24 mouse cellular contexts compared by ENCODE assay signal in the genomic region with DNA sequence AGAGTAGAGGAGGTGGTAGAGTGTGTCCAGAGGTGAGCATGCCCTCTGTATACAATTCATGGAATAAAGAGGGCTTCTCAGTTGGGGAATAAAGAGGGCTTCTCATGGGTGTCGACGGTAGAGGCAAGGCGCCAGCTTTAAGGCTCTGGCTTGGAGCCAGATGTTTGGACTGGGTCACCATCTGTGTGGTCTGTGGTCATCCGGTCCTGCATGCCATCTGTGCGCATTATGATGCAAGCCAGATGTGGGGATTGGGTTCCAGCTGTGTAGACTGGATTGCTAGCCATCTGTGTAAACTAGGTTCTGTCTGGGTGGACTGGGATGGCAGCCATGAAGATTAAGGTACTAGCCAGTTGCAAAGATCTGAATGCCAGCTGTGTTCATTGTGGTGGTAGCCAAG.
DNase-seq lines count a peak whose midpoint lies in the region; ATAC-seq lines count a peak whose summit lies in the region.
"Had no signal": no experiment of that assay in that cellular context is flagged by ENCODE, and none has a peak within 500 bp of the region (broad histone marks: within the 10 kb centered on the region; RNA-seq: fewer than 3 reads in every experiment).

No protein-coding gene starts in this region.

- H3K36me3 ChIP-seq in hindbrain, embryonic 11.5 days (ENCODE audit: control insufficient read depth, insufficient read depth, low read length): no peaks in the 10 kb centered on the region
- H3K36me3 ChIP-seq in hindbrain, embryonic 14.5 days (replicated peaks; ENCODE audit: control insufficient read depth, insufficient read depth): no peaks in the 10 kb centered on the region
- H3K36me3 ChIP-seq in limb, embryonic 10.5 days: no peaks in the 10 kb centered on the region
- H3K36me3 ChIP-seq: embryonic facial prominence, embryonic 13.5 days; forebrain, embryonic 12.5 days; G1E; heart, embryonic 10.5 days had no signal

- no peaks in the 10 kb centered on the region for H3K4me1 ChIP-seq in hindbrain, embryonic 11.5 days (replicated peaks; ENCODE audit: control insufficient read depth, insufficient read depth, low read length)
- 0 out of 2 replicates have a peak, but pooled peaks cover 5% of the 10 kb centered on the region for H3K4me1 ChIP-seq in hindbrain, embryonic 14.5 days (replicated peaks; ENCODE audit: control insufficient read depth, insufficient read depth, low read length)
- H3K4me1 ChIP-seq in limb, embryonic 10.5 days: peaks cover 7% of the 10 kb centered on the region
- H3K4me1 ChIP-seq: embryonic facial prominence, embryonic 13.5 days; heart, embryonic 10.5 days had no signal

- no peak overlapping the region for H3K9ac ChIP-seq in hindbrain, embryonic 11.5 days (ENCODE audit: low read depth, low read length)
- H3K9ac ChIP-seq in hindbrain, embryonic 14.5 days: no peak overlapping the region
- H3K9ac ChIP-seq: embryonic facial prominence, embryonic 13.5 days; forebrain, embryonic 12.5 days had no signal

- no peak overlapping the region for H3K4me3 ChIP-seq in hindbrain, embryonic 11.5 days (ENCODE audit: low read depth, low read length)
- no peak overlapping the region for H3K4me3 ChIP-seq in hindbrain, embryonic 14.5 days (replicated peaks; ENCODE audit: low read length)
- H3K4me3 ChIP-seq in limb, embryonic 10.5 days: no peak overlapping the region
- H3K4me3 ChIP-seq: embryonic facial prominence, embryonic 13.5 days; forebrain, embryonic 12.5 days; heart, embryonic 10.5 days had no signal

- 85% methylated on average over 5 of the region's 5 CpGs for WGBS in hindbrain, embryonic 11.5 days
- 81% methylated on average over 5 of the region's 5 CpGs for WGBS in hindbrain, embryonic 14.5 days
- 76% methylated on average over 5 of the region's 5 CpGs for WGBS in limb, embryonic 10.5 days

- no peak for ATAC-seq in hindbrain, embryonic 11.5 days (ENCODE audit: low FRiP score)
- ATAC-seq in hindbrain, embryonic 14.5 days (ENCODE audit: low FRiP score): no peak
- ATAC-seq: activated CD4-positive, CD25-positive, alpha-beta regulatory T cell, adult 4 months; CD4-positive, CD25-positive, alpha-beta regulatory T cell, adult 4 months; forebrain, embryonic 16.5 days; hindbrain, postnatal 0 days; Patski had no signal

- H3K27ac ChIP-seq in hindbrain, embryonic 11.5 days (ENCODE audit: low read depth, low read length): no peak overlapping the region
- no peak overlapping the region for H3K27ac ChIP-seq in hindbrain, embryonic 14.5 days
- no peak overlapping the region for H3K27ac ChIP-seq in limb, embryonic 10.5 days
- H3K27ac ChIP-seq: embryonic facial prominence, embryonic 13.5 days; forebrain, embryonic 12.5 days; heart, embryonic 10.5 days; hindbrain, postnatal 0 days had no signal

- peak; percentile 6 for DNase-seq in hindbrain, embryonic 11.5 days (ENCODE audit: low spot score)
- no peak for DNase-seq in hindbrain, embryonic 14.5 days (ENCODE audit: low spot score)
- DNase-seq in NIH3T3 (ENCODE audit: low read depth): peak; percentile 11
- DNase-seq in embryo, embryonic 10.5 days (ENCODE audit: low spot score): peak; percentile 31
- peak; percentile 45 for DNase-seq in limb, embryonic 10.5 days (ENCODE audit: low spot score)
- DNase-seq in right cerebral cortex, postnatal 25 days: no peak
- DNase-seq in B cell, adult 2 months: no peak
- DNase-seq in kidney, postnatal 14 days: no peak
- DNase-seq: adrenal gland, postnatal 14 days; cerebellum, adult 11-12 months; cerebellum, adult 9-10 months; cerebellum, postnatal 25 days; gastrocnemius, postnatal 36 days; heart, adult 18-20 months; heart, postnatal 10 days had no signal

- H3K9me3 ChIP-seq in hindbrain, embryonic 11.5 days (ENCODE audit: control insufficient read depth, low read length): no peaks in the 10 kb centered on the region
- no peaks in the 10 kb centered on the region for H3K9me3 ChIP-seq in hindbrain, embryonic 14.5 days (ENCODE audit: control insufficient read depth, low read length)
- H3K9me3 ChIP-seq in limb, embryonic 10.5 days (replicated peaks): no peaks in the 10 kb centered on the region
- H3K9me3 ChIP-seq: embryonic facial prominence, embryonic 13.5 days; forebrain, embryonic 12.5 days; heart, embryonic 10.5 days had no signal

- H3K27me3 ChIP-seq in hindbrain, embryonic 11.5 days (ENCODE audit: control insufficient read depth, insufficient read depth, low read length): no peaks in the 10 kb centered on the region
- H3K27me3 ChIP-seq in hindbrain, embryonic 14.5 days (ENCODE audit: control insufficient read depth, insufficient read depth, low read length): no peaks in the 10 kb centered on the region
- no peaks in the 10 kb centered on the region for H3K27me3 ChIP-seq in limb, embryonic 10.5 days (ENCODE audit: low read depth, poor library complexity, severe bottlenecking)
- H3K27me3 ChIP-seq: embryonic facial prominence, embryonic 13.5 days; forebrain, embryonic 12.5 days; Patski had no signal

- no peak overlapping the region for H3K4me2 ChIP-seq in hindbrain, embryonic 11.5 days (replicated peaks; ENCODE audit: low read depth, low read length)
- H3K4me2 ChIP-seq in hindbrain, embryonic 14.5 days (replicated peaks): no peak overlapping the region
- H3K4me2 ChIP-seq: embryonic facial prominence, embryonic 13.5 days; forebrain, embryonic 12.5 days had no signal

Comparison
In these comparisons a context has a peak if more than half of its experiments do, and no peak if none do; other contexts are left out.
1. DNase-seq: peak in hindbrain, embryonic 11.5 days (single experiment), NIH3T3 (single experiment), embryo, embryonic 10.5 days (single experiment) and limb, embryonic 10.5 days (single experiment); none in hindbrain, embryonic 14.5 days (single experiment), right cerebral cortex, postnatal 25 days (single experiment), B cell, adult 2 months (0 of 2) and kidney, postnatal 14 days (single experiment).